Mouse (Mus musculus) right cerebral cortex, postnatal 14 days (tissue): Measurements from ENCODE around the gene Cdk16.
"Not testable (repeated sequence)": the region's sequence is repeated elsewhere in the genome, so short reads cannot be mapped to it uniquely, and the experiment has no call there.

Source experiments
- DNase-seq: peaks from one replicate; pipeline ENCODE4 v3.0.0; 2022

The Cdk16 gene

GRCm38 (mm10) chrX:20687519-20688067 lies at the start of gene Cdk16:
Gene Cdk16 (plus strand): TSS chrX:20687954.
- DNase-seq: peak; percentile 75

GRCm38 (mm10) chrX:20638141-20638540 lies 49.6 kb upstream of the Cdk16 start:
- no peak for DNase-seq

GRCm38 (mm10) chrX:20644780-20645179 lies 43.0 kb upstream of the Cdk16 start:
- no peak for DNase-seq

GRCm38 (mm10) chrX:20657593-20657992 lies 30.2 kb upstream of the Cdk16 start:
- DNase-seq: no peak

GRCm38 (mm10) chrX:20658026-20658652 lies 29.6 kb upstream of the Cdk16 start, which contains the start of gene Uba1:
Gene Uba1 (plus strand): TSS chrX:20658326.
- DNase-seq: peak; percentile 76

GRCm38 (mm10) chrX:20658891-20659406 lies 28.8 kb upstream of the Cdk16 start:
- DNase-seq: no peak

GRCm38 (mm10) chrX:20662317-20662715 lies 25.4 kb upstream of the Cdk16 start:
- DNase-seq: no peak

GRCm38 (mm10) chrX:20662716-20663443 lies 24.9 kb upstream of the Cdk16 start:
- DNase-seq: peak; percentile 71

- no peak for DNase-seq
These were observed 24.3 kb upstream of the Cdk16 start for GRCm38 (mm10) chrX:20663444-20663790.

- DNase-seq: peak; percentile 75
These were observed 354 bp downstream of the Cdk16 start for GRCm38 (mm10) chrX:20688068-20688547.

GRCm38 (mm10) chrX:20688615-20689014 lies 861 bp downstream of the Cdk16 start:
- DNase-seq: peak; percentile 39

GRCm38 (mm10) chrX:20691566-20691965 lies 3.8 kb downstream of the Cdk16 start:
- DNase-seq: no peak

- no peak for DNase-seq
These were observed 4.9 kb downstream of the Cdk16 start for GRCm38 (mm10) chrX:20692616-20693015.

- no peak for DNase-seq
These were observed 8.1 kb downstream of the Cdk16 start for GRCm38 (mm10) chrX:20695842-20696241.

- peak; percentile 42 for DNase-seq
These were observed 16.1 kb downstream of the Cdk16 start, which contains the start of gene Usp11 for GRCm38 (mm10) chrX:20703741-20704290. Gene Usp11 (plus strand): TSS chrX:20703906.

GRCm38 (mm10) chrX:20704295-20705082 lies 16.7 kb downstream of the Cdk16 start:
- DNase-seq: peak; percentile 75

GRCm38 (mm10) chrX:20705083-20705402 lies 17.3 kb downstream of the Cdk16 start:
- DNase-seq: no peak

- DNase-seq: no peak
These were observed 40.9 kb downstream of the Cdk16 start for GRCm38 (mm10) chrX:20728681-20729080.

GRCm38 (mm10) chrX:20730048-20730447 lies 42.3 kb downstream of the Cdk16 start:
- not testable (repeated sequence) for DNase-seq

GRCm38 (mm10) chrX:20736479-20736878 lies 48.7 kb downstream of the Cdk16 start:
- no peak for DNase-seq

GRCm38 (mm10) chrX:20748829-20749228 lies 61.1 kb downstream of the Cdk16 start:
- DNase-seq: no peak
